Mouse (Mus musculus) erythroblast, embryonic 14.5 days (primary cell): ENCODE data around the gene Bach2. TPM values are rescaled to one million over a fixed set of nuclear protein-coding genes. Genes with fewer than 3 reads are reported as not detected.

Experiments used
- H3K27me3 ChIP-seq: 2 replicates; pipeline ENCODE4 v1.6.1; 2012; ENCODE audit warnings: inconsistent platforms; ENCODE audit not compliant: control insufficient read depth
- H3K36me3 ChIP-seq: 2 replicates; pipeline ENCODE4 v1.6.1; 2012; ENCODE audit warnings: mild to moderate bottlenecking, inconsistent platforms; ENCODE audit not compliant: control insufficient read depth
- H3K4me1 ChIP-seq: 2 replicates; pipeline ENCODE4 v1.6.1; 2012; ENCODE audit warnings: inconsistent platforms; ENCODE audit not compliant: control insufficient read depth
- H3K4me3 ChIP-seq: replicated peaks from 2 replicates; pipeline ENCODE3; 2012; ENCODE audit warnings: moderate library complexity, mild to moderate bottlenecking, inconsistent platforms
- H3K9me3 ChIP-seq: 2 replicates; pipeline ENCODE4 v1.6.1; 2012; ENCODE audit warnings: low read length, inconsistent platforms, mixed read lengths; ENCODE audit not compliant: control insufficient read depth
- GATA1 ChIP-seq: IDR thresholded peaks from 2 replicates; pipeline ENCODE4 v1.6.1; 2012; ENCODE audit warnings: low read length, inconsistent platforms, mixed read lengths
- TAL1 ChIP-seq: IDR thresholded peaks from 3 replicates; pipeline ENCODE4 v1.6.1; 2012; ENCODE audit warnings: low read length, inconsistent platforms, mixed read lengths
- polyA plus RNA-seq: library from polyadenylated mRNA; stranded (reverse); fragments of >175 nt; gene quantifications from 2 replicates; pipeline ENCODE4 v1.2.3, GENCODE M21; 2012

Gene Bach2
- polyA plus RNA-seq, 1 experiment: 0.02 TPM

DNA sequence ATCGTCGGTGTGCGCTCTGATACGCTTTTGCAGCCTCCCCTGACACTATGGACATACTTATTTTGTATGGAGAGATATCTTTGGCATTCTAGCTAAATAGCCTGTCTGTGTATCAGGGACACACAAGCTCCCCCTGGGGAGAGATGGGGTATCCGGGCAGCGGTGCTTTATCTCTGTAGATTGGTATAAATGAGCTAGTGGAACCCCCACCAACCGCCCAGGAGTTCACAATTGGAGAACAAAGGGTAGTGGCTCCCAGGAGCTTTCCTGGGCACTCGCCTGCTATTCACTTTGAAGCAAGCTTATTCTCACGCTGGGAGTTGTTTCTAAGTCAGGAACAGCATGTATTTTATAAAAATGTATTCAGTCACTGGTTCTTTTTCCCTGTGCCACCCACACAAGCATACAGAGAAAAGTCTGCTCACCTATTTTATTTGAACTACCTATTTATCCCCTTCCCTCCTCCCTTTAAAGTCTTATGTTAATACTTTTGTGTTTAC lies 291.9 kb downstream of the Bach2 start:
- no peak for TF ChIP-seq TAL1
- TF ChIP-seq GATA1: no peak
- Histone ChIP-seq H3K4me1 (no peaks in the 10 kb centered on the region), H3K27me3 (no peaks in the 10 kb centered on the region), H3K4me3 (no peak overlapping the region), H3K36me3 (no peaks in the 10 kb centered on the region), H3K9me3 (no peaks in the 10 kb centered on the region)

DNA sequence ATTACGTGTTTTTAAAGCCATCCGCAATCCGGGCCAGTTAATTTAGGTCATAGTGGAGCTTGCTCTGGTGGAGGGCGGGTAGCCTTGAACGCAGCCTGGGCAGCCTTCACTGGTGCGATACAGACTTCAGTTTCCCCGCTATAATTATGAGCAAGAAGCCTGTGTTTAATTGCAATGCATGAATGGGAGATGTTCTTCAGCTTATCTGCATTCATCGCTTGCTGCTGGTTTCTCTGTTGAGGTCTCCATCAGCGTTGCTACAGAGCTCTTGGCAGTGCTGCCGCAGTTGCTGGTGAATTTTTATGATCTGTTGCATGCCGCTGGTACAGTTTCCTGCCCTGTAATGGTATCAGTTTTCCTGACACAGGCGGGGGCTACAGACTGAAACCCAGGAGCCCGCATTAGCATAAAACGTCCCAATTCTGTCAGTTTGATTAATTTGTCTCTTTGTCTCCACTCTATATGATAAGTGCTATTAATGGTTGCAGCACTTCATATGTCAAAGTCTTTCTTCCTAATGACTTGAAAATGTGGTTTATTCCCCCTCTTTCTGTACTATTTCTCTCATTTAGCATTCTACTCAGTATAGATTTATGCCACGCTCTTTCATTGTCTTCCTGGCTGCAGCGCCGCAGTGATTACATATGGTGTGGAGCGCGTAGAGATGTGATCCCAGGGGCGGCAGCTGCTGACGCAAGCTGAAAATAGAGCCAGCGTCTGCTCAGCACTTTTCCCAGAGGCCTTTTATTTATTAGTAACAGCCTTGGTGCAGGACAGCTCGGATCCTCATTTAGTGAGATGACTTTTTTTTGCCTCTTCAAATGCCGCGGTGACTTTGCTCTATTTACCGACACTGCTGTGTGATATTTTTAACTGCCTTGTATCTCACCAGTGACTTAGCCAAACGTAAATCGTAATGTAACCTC lies 292.6 kb downstream of the Bach2 start:
- no peaks in the 10 kb centered on the region for H3K9me3 ChIP-seq
- TF ChIP-seq GATA1 (no peak), TAL1 (no peak)
- no peaks in the 10 kb centered on the region for H3K27me3 ChIP-seq
- no peaks in the 10 kb centered on the region for H3K36me3 ChIP-seq
- H3K4me1 ChIP-seq: no peaks in the 10 kb centered on the region
- H3K4me3 ChIP-seq: no peak overlapping the region

DNA sequence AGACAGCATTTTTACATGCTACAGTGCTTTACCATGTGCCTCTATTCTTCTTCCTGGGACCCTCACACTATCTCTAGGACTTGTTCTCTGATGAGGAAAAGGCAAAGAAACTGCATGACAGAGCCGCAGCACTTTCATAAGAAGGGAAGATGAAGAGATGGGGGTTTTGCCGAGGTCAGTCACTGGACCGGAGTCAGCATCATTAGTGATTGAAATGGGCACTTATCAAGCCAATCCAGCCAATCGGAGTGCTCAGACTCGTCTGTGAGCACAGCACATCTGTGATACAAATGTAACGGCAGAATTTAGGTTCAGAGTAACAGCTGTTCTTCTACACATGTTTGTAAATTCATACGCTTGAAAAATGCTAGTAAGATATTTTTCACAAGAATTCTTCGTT lies 293.5 kb downstream of the Bach2 start:
- no peaks in the 10 kb centered on the region for H3K4me1 ChIP-seq
- H3K4me3 ChIP-seq: no peak overlapping the region
- TF ChIP-seq TAL1: no peak
- no peak for TF ChIP-seq GATA1

DNA sequence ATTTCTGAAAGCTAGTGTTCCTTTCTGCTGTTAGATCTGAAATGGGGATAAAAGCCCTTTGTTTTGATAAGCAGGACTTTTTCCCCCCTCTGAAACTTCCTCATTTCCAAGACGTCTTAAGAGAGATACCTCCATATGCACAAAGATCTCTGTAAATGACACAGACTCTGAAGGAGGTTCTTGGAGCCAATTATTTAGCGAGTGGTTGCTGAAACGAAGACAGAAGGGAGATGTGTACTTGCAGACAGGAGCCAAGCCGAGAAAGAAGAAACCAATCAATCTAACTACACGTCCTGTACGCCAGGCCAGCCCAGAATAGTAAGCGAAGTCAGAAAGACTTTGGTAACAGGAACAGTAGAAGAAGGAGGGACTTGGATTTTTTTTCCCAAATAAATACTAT lies 295.1 kb downstream of the Bach2 start:
- Histone ChIP-seq H3K27me3 (no peaks in the 10 kb centered on the region), H3K36me3 (no peaks in the 10 kb centered on the region), H3K4me3 (no peak overlapping the region), H3K4me1 (no peaks in the 10 kb centered on the region), H3K9me3 (no peaks in the 10 kb centered on the region)
- TF ChIP-seq GATA1 (no peak), TAL1 (no peak)

More for the DNA sequence above, 293.5 kb downstream of the Bach2 start:
- Histone ChIP-seq H3K27me3 (no peaks in the 10 kb centered on the region), H3K9me3 (no peaks in the 10 kb centered on the region), H3K36me3 (no peaks in the 10 kb centered on the region)

DNA sequence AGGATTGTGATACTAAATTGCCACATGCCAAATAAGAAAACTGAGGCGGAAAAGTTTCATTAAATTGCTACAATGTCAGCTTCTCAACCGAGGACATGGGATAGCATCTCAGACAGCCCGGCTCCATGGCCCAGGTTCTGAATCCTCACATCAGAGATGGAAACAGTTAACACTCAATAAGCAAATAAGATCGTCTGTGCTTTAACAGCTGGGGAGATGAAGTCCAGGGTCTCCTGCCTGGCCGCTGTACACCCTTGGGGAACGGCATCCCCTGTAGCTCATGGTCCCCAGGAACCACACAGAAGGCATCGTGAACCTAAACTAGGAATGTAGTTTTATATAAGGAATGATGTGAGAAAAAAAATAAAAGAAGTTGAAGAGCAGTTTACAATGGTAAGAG lies 297.0 kb downstream of the Bach2 start:
- H3K9me3 ChIP-seq: no peaks in the 10 kb centered on the region
- H3K36me3 ChIP-seq: no peaks in the 10 kb centered on the region
- no peak overlapping the region for H3K4me3 ChIP-seq
- H3K4me1 ChIP-seq: no peaks in the 10 kb centered on the region
- no peaks in the 10 kb centered on the region for H3K27me3 ChIP-seq
- no peak for TF ChIP-seq TAL1
- TF ChIP-seq GATA1: no peak

DNA sequence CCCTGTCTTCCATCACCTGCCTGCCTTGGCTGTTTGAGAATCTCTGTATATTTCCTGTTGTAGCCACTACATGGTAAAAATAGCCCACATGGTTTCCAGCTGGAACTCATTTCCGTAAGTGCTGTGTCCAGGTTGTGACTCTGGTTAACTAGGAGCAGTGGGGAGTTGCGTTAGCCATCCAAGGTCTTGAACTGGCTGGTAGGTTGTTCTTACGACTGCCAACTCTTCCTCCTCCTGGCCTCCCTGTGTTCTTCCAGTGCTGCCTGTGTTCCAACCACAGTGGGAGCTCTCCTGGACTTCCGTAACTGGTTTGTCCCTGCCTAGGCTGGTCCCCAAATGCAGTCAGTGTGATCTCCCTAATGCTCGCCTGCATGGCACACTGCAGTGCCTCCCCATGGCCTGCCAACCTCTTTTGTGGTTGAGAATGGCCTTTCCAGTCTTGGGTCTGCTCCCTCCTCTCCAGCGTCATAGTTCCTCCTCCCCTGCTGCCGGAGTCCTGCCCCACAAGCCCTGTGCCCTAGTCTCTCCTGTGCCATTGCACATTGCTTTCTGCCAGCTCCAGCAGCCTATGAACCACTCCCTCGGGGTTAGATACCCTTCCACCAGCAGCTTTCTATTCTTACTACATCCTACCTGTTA lies 298.4 kb downstream of the Bach2 start:
- Histone ChIP-seq H3K9me3 (no peaks in the 10 kb centered on the region), H3K4me3 (no peak overlapping the region), H3K36me3 (no peaks in the 10 kb centered on the region), H3K27me3 (no peaks in the 10 kb centered on the region), H3K4me1 (no peaks in the 10 kb centered on the region)
- no peak for TF ChIP-seq GATA1
- no peak for TF ChIP-seq TAL1

DNA sequence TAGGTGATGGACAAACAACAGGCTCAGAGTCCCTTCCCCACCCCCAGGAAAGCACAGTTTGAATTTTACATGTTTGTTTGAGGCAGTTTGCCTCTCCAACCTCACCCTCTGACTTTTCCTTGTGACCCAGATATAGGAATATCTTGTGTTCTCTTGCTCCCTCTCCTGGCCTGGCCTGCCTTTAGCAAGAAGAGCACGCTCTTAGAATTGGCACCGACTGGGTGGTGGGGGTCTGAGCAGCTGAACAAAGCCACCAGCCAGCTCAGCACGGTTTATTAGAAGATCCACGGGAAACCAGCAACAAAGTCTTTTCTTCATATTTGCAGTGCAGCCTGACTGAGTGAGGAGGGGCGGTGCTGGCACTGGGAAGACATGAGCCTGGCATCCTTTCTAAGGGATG lies 299.5 kb downstream of the Bach2 start:
- Histone ChIP-seq H3K9me3 (no peaks in the 10 kb centered on the region), H3K4me1 (no peaks in the 10 kb centered on the region), H3K4me3 (no peak overlapping the region), H3K36me3 (no peaks in the 10 kb centered on the region), H3K27me3 (no peaks in the 10 kb centered on the region)
- TF ChIP-seq GATA1 (no peak), TAL1 (no peak)

DNA sequence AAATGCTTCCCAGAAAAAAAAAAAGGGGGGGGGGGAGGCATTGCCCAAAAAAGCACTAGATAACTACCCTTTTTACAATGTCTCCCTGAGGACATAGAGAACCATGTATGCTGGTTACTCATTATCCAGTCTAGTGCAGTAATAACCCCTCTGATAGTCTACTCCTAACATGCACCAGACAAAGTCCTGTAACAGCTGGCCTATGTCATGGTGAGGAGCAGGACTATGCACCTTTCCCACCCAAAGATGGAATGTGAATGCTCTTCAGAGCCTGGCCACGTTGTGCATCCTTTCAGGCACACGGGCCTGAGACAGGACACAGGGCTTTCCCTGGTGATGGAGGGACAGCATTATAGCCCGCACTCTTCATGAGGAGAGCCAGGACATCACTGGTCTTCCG lies 299.9 kb downstream of the Bach2 start:
- Histone ChIP-seq H3K27me3 (no peaks in the 10 kb centered on the region), H3K9me3 (no peaks in the 10 kb centered on the region), H3K36me3 (no peaks in the 10 kb centered on the region), H3K4me3 (no peak overlapping the region), H3K4me1 (no peaks in the 10 kb centered on the region)
- TF ChIP-seq TAL1: no peak

DNA sequence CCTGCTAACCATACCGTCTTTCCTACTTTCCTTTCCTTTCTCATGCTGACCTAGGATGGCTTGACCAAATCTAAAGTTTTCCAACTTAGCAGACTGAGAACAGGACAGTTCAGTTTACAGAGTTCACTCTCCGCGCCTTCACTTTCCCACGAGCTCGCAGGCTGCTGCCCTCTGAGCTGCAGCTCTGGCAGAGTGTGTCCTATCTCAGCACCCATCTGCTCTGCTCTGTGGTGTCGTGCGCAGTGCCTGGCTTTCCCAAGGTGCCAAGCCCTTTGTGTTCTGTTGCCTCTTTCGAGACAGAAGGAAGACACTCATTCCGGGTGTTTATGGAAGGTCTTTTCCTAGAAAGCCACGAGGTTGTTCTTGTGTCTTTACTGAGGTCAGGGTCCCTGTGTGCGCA lies 300.4 kb downstream of the Bach2 start:
- Histone ChIP-seq H3K9me3 (no peaks in the 10 kb centered on the region), H3K27me3 (no peaks in the 10 kb centered on the region), H3K4me3 (no peak overlapping the region), H3K36me3 (no peaks in the 10 kb centered on the region), H3K4me1 (no peaks in the 10 kb centered on the region)
- TF ChIP-seq GATA1 (no peak), TAL1 (no peak)
